Mouse (Mus musculus): ENCODE results near the gene Pkhd1.

GRCm38 (mm10) chr1:20551334-20551733 lies 66.5 kb downstream of the Pkhd1 start:
- TF ChIP-seq NANOG (IDR thresholded peaks at IDR 0.05; ENCODE audit: borderline replicate concordance, low read length) = no peak
- TF ChIP-seq CTCF (conservative IDR thresholded peaks at IDR 0.05; ENCODE audit: low read length) = no peak
- TF ChIP-seq POU5F1 (IDR thresholded peaks at IDR 0.05; ENCODE audit: borderline replicate concordance, low read length) = no peak
